Mouse (Mus musculus) MEL (cell line): ENCODE results near the gene Trmt1.

Experiments used
- CTCF ChIP-seq, 3 experiments: IDR thresholded peaks in 2 of 3; conservative IDR thresholded peaks in 1 of 3; 2 replicates each; pipeline ENCODE4 v1.5.1; 2011 to 2012; ENCODE audit warnings: low read length in 3 of 3, low read depth in 2 of 3, mild to moderate bottlenecking in 2 of 3, improper control_type of control experiment in 1 of 3, inconsistent platforms in 1 of 3, mixed read lengths in 1 of 3, moderate library complexity in 1 of 3; ENCODE audit not compliant: control insufficient read depth in 1 of 3, insufficient read depth in 1 of 3, poor library complexity in 1 of 3, severe bottlenecking in 1 of 3
- EP300 ChIP-seq, 2 experiments: IDR thresholded peaks; 2 replicates each; pipeline ENCODE4 v1.6.1; 2011; ENCODE audit warnings: improper control_type of control experiment in 2 of 2, low read length in 2 of 2, low read depth in 1 of 2, mild to moderate bottlenecking in 1 of 2
- GATA1 ChIP-seq: IDR thresholded peaks from 2 replicates; pipeline ENCODE4 v1.6.1; 2011; ENCODE audit warnings: low read depth, low read length, improper control_type of control experiment
- HCFC1 ChIP-seq: IDR thresholded peaks from 2 replicates; pipeline ENCODE4 v1.6.1; 2012; ENCODE audit warnings: low read depth, mild to moderate bottlenecking, inconsistent platforms, low read length, improper control_type of control experiment, moderate library complexity
- KAT2A ChIP-seq: conservative IDR thresholded peaks from 2 replicates; pipeline ENCODE4 v1.6.1; 2012; ENCODE audit warnings: low read depth, low read length, improper control_type of control experiment, inconsistent platforms
- MAX ChIP-seq: IDR thresholded peaks from 2 replicates; pipeline ENCODE4 v1.6.1; 2011; ENCODE audit warnings: low read length, improper control_type of control experiment
- MAZ ChIP-seq: IDR thresholded peaks from 2 replicates; pipeline ENCODE4 v1.6.1; 2012; ENCODE audit warnings: low read depth, mild to moderate bottlenecking, inconsistent platforms, low read length, improper control_type of control experiment
- MXI1 ChIP-seq: IDR thresholded peaks from 2 replicates; pipeline ENCODE4 v1.6.1; 2011; ENCODE audit warnings: mild to moderate bottlenecking, low read depth, low read length, improper control_type of control experiment
- POLR2A ChIP-seq, 2 experiments: IDR thresholded peaks; 2 replicates each; pipeline ENCODE4 v1.6.1; 2011 to 2012; ENCODE audit warnings: low read length in 2 of 2, mild to moderate bottlenecking in 2 of 2, control low read depth in 1 of 2, improper control_type of control experiment in 1 of 2, low read depth in 1 of 2, moderate library complexity in 1 of 2; ENCODE audit not compliant: control insufficient read depth in 1 of 2, insufficient read depth in 1 of 2, poor library complexity in 1 of 2
- RCOR1 ChIP-seq: IDR thresholded peaks from 2 replicates; pipeline ENCODE4 v1.6.1; 2012; ENCODE audit warnings: low read depth, mild to moderate bottlenecking, inconsistent platforms, low read length, improper control_type of control experiment
- TAL1 ChIP-seq: IDR thresholded peaks from 2 replicates; pipeline ENCODE4 v1.6.1; 2012; ENCODE audit warnings: mild to moderate bottlenecking, inconsistent platforms, low read length, moderate library complexity, mixed read lengths

- TF ChIP-seq CTCF (IDR thresholded peaks at IDR 0.05 in 2 of 3, conservative IDR thresholded peaks at IDR 0.05 in 1 of 3; ENCODE audit: control insufficient read depth in 1 of 3, insufficient read depth in 1 of 3, low read depth in 2 of 3, low read length in 3 of 3, poor library complexity in 1 of 3, severe bottlenecking in 1 of 3) (no peak), POLR2A (IDR thresholded peaks at IDR 0.05; ENCODE audit: control insufficient read depth in 1 of 2, insufficient read depth in 1 of 2, low read depth in 1 of 2, low read length in 2 of 2, poor library complexity in 1 of 2) (peak in 1 of 2 experiments; percentile 59; a peak in 2 of 4 replicates), MXI1 (0 out of 2 replicates have a peak, but pooled peaks have one; percentile 22), HCFC1 (no peak), EP300 (IDR thresholded peaks at IDR 0.05; ENCODE audit: low read depth in 1 of 2, low read length in 2 of 2) (no peak), MAX (no peak; the same call in 1 of the 2 replicates), GATA1 (no peak), KAT2A (no peak), TAL1 (no peak), MAZ (no peak), RCOR1 (no peak)
Observed at GRCm38 (mm10) chr8:84686191-84687002, at the start of gene Trmt1.
